Mouse (Mus musculus) heart, postnatal 0 days (tissue): Measurements from ENCODE around the gene AY358078.

ENCODE experiments used
- CTCF ChIP-seq: IDR thresholded peaks from 2 replicates; pipeline ENCODE4 v1.5.1; 2016; ENCODE audit warnings: antibody characterized with exemption, control low read depth, low read depth
- EP300 ChIP-seq: IDR thresholded peaks from 2 replicates; pipeline ENCODE4 v1.6.1; 2016; ENCODE audit warnings: antibody characterized with exemption, low read depth

GRCm38 (mm10) chr14:51778865-51779481 is 20.9 kb upstream of the AY358078 start:
- TF ChIP-seq EP300 (no peak), CTCF (no peak)
